Mouse (Mus musculus) kidney, adult 2 months (tissue): ENCODE measurements at regions not wholly inside any gene's neighbourhood (a gene's known extent, or its start where the extent isn't known, plus 50 kb on each side); places are given as distances from the start of the nearest gene placed in this dataset.

Experiments used
- DNase-seq: peaks from one replicate; pipeline ENCODE4 v3.0.0; 2021
- H3K27ac ChIP-seq: fragments of 200-500 bp; 2 replicates; pipeline ENCODE4 v1.5.1; 2012; ENCODE audit warnings: low read depth, low read length, control low read depth, inconsistent platforms; ENCODE audit not compliant: insufficient read depth
- H3K27me3 ChIP-seq: fragments of 200-500 bp; replicated peaks from 2 replicates; pipeline ENCODE4 v1.6.1; 2012; ENCODE audit warnings: mild to moderate bottlenecking, moderate library complexity, low read length, inconsistent platforms; ENCODE audit not compliant: control insufficient read depth, insufficient read depth
- H3K36me3 ChIP-seq: fragments of 200-500 bp; 2 replicates; pipeline ENCODE4 v1.6.1; 2012; ENCODE audit warnings: mild to moderate bottlenecking, moderate library complexity, low read length, inconsistent platforms; ENCODE audit not compliant: control insufficient read depth, insufficient read depth
- H3K4me1 ChIP-seq: fragments of 200-500 bp; 2 replicates; pipeline ENCODE4 v1.6.1; 2011; ENCODE audit warnings: low read length; ENCODE audit not compliant: control insufficient read depth, insufficient read depth
- H3K4me3 ChIP-seq: fragments of 200-500 bp; 2 replicates; pipeline ENCODE4 v1.5.1; 2011; ENCODE audit warnings: mild to moderate bottlenecking, low read depth, low read length, control low read depth; ENCODE audit not compliant: insufficient read depth
- CTCF ChIP-seq: fragments of 200-500 bp; conservative IDR thresholded peaks from 2 replicates; pipeline ENCODE4 v1.5.1; 2011; ENCODE audit warnings: low read depth, mild to moderate bottlenecking, control low read depth, low read length, moderate library complexity, mixed read lengths; ENCODE audit not compliant: insufficient read depth, insufficient read length
- POLR2A ChIP-seq: fragments of 200-500 bp; IDR thresholded peaks from one replicate; pipeline ENCODE4 v1.6.1; 2011; ENCODE audit warnings: low read depth, low read length, control low read depth
- whole genome bisulfite sequencing: fragments of 180-500 bp; shearing (Covaris S2); methylation state at CpG from one replicate; pipeline ENCODE4 v1.1.7; 2018; 5-methylcytosine and 5-hydroxymethylcytosine counted together

- 78% methylated on average over 7 of the region's 7 CpGs for WGBS
- TF ChIP-seq CTCF (no peak), POLR2A (no peak)
- no peaks in the 10 kb centered on the region for H3K4me1 ChIP-seq
- H3K4me3 ChIP-seq, result no peak overlapping the region
- no peak for DNase-seq
- H3K27ac ChIP-seq, result no peak overlapping the region
- H3K36me3 ChIP-seq, result no peaks in the 10 kb centered on the region
- H3K27me3 ChIP-seq, result no peaks in the 10 kb centered on the region
These were observed 1919.0 kb upstream of the Gm8797 start for GRCm38 (mm10) chr3:3831411-3832286.
